Mouse (Mus musculus) limb, embryonic 14.5 days (tissue): ENCODE results near the gene Tfpi2. TPM values are rescaled to one million over a fixed set of nuclear protein-coding genes. Genes with fewer than 3 reads are reported as not detected.

Source experiments
- ATAC-seq: fragments of 200-750 bp; cut with Nextera tagmentation; 2 replicates; pipeline ENCODE4 v1.8.0; 2017; ENCODE audit warnings: low read depth, moderate number of reproducible peaks, moderate TSS enrichment; ENCODE audit not compliant: low FRiP score
- DNase-seq: peaks from one replicate; pipeline ENCODE4 v3.0.0-alpha.2; 2015; ENCODE audit warnings: low spot score
- H3K27ac ChIP-seq: fragments of 300-500 bp; sonication (generic); replicated peaks from 2 replicates; pipeline ENCODE4 v1.5.1; 2014; ENCODE audit warnings: low read depth, mild to moderate bottlenecking, low read length, moderate library complexity, mixed read lengths
- H3K27me3 ChIP-seq: fragments of 300-500 bp; sonication (generic); 2 replicates; pipeline ENCODE4 v1.6.1; 2014; ENCODE audit warnings: low read length, mixed read lengths; ENCODE audit not compliant: control insufficient read depth, insufficient read depth
- H3K36me3 ChIP-seq: fragments of 300-500 bp; sonication (generic); 2 replicates; pipeline ENCODE4 v1.6.1; 2014; ENCODE audit warnings: mild to moderate bottlenecking, low read length, moderate library complexity, mixed read lengths; ENCODE audit not compliant: control insufficient read depth, insufficient read depth
- H3K4me1 ChIP-seq: fragments of 300-500 bp; sonication (generic); 2 replicates; pipeline ENCODE4 v1.6.1; 2014; ENCODE audit warnings: antibody characterized with exemption, low read length, mixed read lengths; ENCODE audit not compliant: control insufficient read depth, insufficient read depth
- H3K4me2 ChIP-seq: fragments of 300-500 bp; sonication (generic); replicated peaks from 2 replicates; pipeline ENCODE4 v1.6.1; 2014; ENCODE audit warnings: low read depth, mild to moderate bottlenecking, low read length, moderate library complexity; ENCODE audit not compliant: severe bottlenecking
- H3K4me3 ChIP-seq: fragments of 300-500 bp; sonication (generic); replicated peaks from 2 replicates; pipeline ENCODE4 v1.5.1; 2014; ENCODE audit warnings: low read length
- H3K9ac ChIP-seq: fragments of 300-500 bp; sonication (generic); 2 replicates; pipeline ENCODE4 v1.6.1; 2014; ENCODE audit warnings: mild to moderate bottlenecking, low read depth, low read length, moderate library complexity; ENCODE audit not compliant: severe bottlenecking
- H3K9me3 ChIP-seq: fragments of 300-500 bp; sonication (generic); 2 replicates; pipeline ENCODE4 v1.6.1; 2016; ENCODE audit warnings: low read length; ENCODE audit not compliant: control insufficient read depth
- POLR2A ChIP-seq: fragments of 200-500 bp; IDR thresholded peaks from 2 replicates; pipeline ENCODE4 v1.8.0; 2012; ENCODE audit warnings: inconsistent platforms, mild to moderate bottlenecking, moderate library complexity, borderline replicate concordance; ENCODE audit not compliant: insufficient read depth, insufficient read length; ENCODE audit errors: extremely low read depth
- WGBS: fragments of 180-500 bp; shearing (Covaris S2); extraction: QIAGEN DNeasy Blood & Tissue Kit; methylation state at CpG from one replicate; pipeline ENCODE4 v1.1.7; 2014; 5-methylcytosine and 5-hydroxymethylcytosine counted together
- polyA plus RNA-seq, 2 experiments: library from polyadenylated mRNA; depleted of rRNA in 1 of 2; stranded (reverse) in 1 of 2; unstranded in 1 of 2; fragments of >200 nt; fragmentation: Nextera tagmentation in 1 of 2; extraction: Ambion mirVana in 1 of 2; gene quantifications; 2 replicates each; pipeline versions ENCODE4 v1.2.1 to v1.2.3; 2012 to 2014

Gene Tfpi2
- polyA plus RNA-seq, 2 experiments = 1.9 to 2.3 TPM

DNA sequence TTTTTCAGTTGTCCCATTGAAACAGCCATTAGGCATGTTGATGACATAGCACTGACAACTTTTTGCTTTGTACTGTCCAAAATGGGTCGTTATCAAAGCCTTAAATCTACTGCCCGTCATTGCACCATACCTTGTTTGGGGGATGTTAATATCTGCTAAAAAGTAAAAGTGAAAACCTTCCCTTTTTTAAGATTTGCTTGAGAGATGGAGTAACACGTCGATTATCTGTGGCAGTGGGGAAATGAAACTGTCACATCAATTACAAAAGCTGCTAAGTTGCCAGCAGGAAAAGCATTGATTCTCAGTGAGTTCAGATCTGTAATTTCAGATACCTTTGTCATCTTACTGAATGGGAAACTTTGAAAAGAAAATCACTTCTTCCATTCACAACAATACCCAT lies 62.6 kb downstream of the Tfpi2 start:
- 70% methylated on average over 4 of the region's 4 CpGs for WGBS
- Histone ChIP-seq H3K4me1 (no peaks in the 10 kb centered on the region), H3K9ac (no peak overlapping the region), H3K27me3 (no peaks in the 10 kb centered on the region), H3K27ac (no peak overlapping the region), H3K4me2 (no peak overlapping the region), H3K9me3 (no peaks in the 10 kb centered on the region), H3K36me3 (no peaks in the 10 kb centered on the region), H3K4me3 (no peak overlapping the region)
- DNase-seq (no peak), ATAC-seq (no peak)
- no peak for TF ChIP-seq POLR2A

DNA sequence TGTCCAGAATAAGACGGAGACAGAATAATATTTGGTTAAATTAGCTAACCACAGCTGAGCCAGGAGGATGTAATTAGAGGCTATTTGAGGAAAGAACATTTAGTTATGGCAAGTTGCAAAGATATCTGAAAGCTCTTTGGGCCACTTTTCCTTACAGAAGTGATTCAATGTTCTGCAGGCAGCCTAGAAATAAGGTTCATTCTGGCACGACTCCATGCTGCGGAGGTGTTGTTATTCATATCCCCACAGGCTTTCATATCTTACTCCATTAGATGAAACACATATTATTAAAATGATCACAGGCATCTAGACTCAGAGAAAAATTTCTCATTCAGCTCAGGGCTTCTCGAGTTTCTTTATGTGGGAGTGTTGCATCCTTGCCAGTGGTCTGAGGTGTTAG lies 65.8 kb downstream of the Tfpi2 start:
- 72% methylated on average over 4 of the region's 4 CpGs for WGBS
- H3K27ac ChIP-seq = no peak overlapping the region
- no peak for ATAC-seq
- H3K9me3 ChIP-seq = no peaks in the 10 kb centered on the region
- no peak overlapping the region for H3K4me3 ChIP-seq
- TF ChIP-seq POLR2A = no peak
- H3K4me2 ChIP-seq = no peak overlapping the region
- no peaks in the 10 kb centered on the region for H3K4me1 ChIP-seq
- no peaks in the 10 kb centered on the region for H3K36me3 ChIP-seq
- H3K9ac ChIP-seq = no peak overlapping the region
- no peak for DNase-seq
- no peaks in the 10 kb centered on the region for H3K27me3 ChIP-seq

DNA sequence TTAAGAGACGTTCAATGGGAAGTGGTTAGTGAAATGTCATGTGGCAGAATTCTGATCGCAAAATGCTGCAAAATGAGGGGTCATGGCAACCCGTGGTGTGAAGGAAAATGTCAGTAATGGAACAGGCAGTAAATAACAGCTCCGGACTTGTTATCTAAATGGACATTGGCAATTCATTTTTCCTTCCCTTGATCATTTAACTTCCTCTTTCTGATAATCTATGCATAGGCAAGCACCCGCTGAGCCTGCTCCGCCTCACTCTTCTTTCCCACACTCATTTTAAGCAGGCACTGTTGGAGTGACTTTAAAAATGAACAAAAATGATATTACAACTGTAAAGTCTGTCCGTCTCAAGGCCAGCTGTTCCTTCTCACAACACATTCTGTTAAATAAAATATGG lies 72.7 kb downstream of the Tfpi2 start:
- no peak overlapping the region for H3K4me3 ChIP-seq
- H3K36me3 ChIP-seq = no peaks in the 10 kb centered on the region
- H3K4me2 ChIP-seq = no peak overlapping the region
- no peak for DNase-seq
- no peaks in the 10 kb centered on the region for H3K4me1 ChIP-seq
- TF ChIP-seq POLR2A = no peak
- no peak overlapping the region for H3K9ac ChIP-seq
- no peaks in the 10 kb centered on the region for H3K9me3 ChIP-seq
- no peaks in the 10 kb centered on the region for H3K27me3 ChIP-seq
- WGBS = 26% methylated on average over 7 of the region's 7 CpGs
- H3K27ac ChIP-seq = no peak overlapping the region
- ATAC-seq = no peak

Other genes with a start within 250 kb of the Tfpi2 start
- 0.28 and 0.29 TPM in 2 replicates for gene Calcr, start 224.2 kb downstream of the Tfpi2 start, polyA plus RNA-seq (2012; rRNA removed)
- 0.07 and 0.11 TPM in 2 replicates for gene Calcr, start 224.2 kb downstream of the Tfpi2 start, polyA plus RNA-seq (2014; fragmentation: Nextera tagmentation; extraction: Ambion mirVana)
- gene Gngt1, start 4.9 kb upstream of the Tfpi2 start, polyA plus RNA-seq (2012; rRNA removed) = not detected in 2 replicates
- gene Gngt1, start 4.9 kb upstream of the Tfpi2 start, polyA plus RNA-seq (2014; fragmentation: Nextera tagmentation; extraction: Ambion mirVana) = not detected in 2 replicates
- gene Gng11, start 15.0 kb upstream of the Tfpi2 start, polyA plus RNA-seq (2012; rRNA removed) = 21.8 and 32.3 TPM in 2 replicates
- 79.3 and 83.4 TPM in 2 replicates for gene Gng11, start 15.0 kb upstream of the Tfpi2 start, polyA plus RNA-seq (2014; fragmentation: Nextera tagmentation; extraction: Ambion mirVana)
- 60.9 and 66.6 TPM in 2 replicates for gene Bet1, start 98.1 kb upstream of the Tfpi2 start, polyA plus RNA-seq (2012; rRNA removed)
- gene Bet1, start 98.1 kb upstream of the Tfpi2 start, polyA plus RNA-seq (2014; fragmentation: Nextera tagmentation; extraction: Ambion mirVana) = 74.9 and 83.9 TPM in 2 replicates